Mouse (Mus musculus) liver (tissue): ENCODE results near the gene Stx2.
A peak's percentile ranks its signal among the peaks of the same experiment; 100 is the strongest.

Experiments
- DNase-seq: peaks from one replicate; pipeline ENCODE4 v3.0.0-alpha.2; 2020; ENCODE audit warnings: mixed read lengths

Stx2 gene

DNA sequence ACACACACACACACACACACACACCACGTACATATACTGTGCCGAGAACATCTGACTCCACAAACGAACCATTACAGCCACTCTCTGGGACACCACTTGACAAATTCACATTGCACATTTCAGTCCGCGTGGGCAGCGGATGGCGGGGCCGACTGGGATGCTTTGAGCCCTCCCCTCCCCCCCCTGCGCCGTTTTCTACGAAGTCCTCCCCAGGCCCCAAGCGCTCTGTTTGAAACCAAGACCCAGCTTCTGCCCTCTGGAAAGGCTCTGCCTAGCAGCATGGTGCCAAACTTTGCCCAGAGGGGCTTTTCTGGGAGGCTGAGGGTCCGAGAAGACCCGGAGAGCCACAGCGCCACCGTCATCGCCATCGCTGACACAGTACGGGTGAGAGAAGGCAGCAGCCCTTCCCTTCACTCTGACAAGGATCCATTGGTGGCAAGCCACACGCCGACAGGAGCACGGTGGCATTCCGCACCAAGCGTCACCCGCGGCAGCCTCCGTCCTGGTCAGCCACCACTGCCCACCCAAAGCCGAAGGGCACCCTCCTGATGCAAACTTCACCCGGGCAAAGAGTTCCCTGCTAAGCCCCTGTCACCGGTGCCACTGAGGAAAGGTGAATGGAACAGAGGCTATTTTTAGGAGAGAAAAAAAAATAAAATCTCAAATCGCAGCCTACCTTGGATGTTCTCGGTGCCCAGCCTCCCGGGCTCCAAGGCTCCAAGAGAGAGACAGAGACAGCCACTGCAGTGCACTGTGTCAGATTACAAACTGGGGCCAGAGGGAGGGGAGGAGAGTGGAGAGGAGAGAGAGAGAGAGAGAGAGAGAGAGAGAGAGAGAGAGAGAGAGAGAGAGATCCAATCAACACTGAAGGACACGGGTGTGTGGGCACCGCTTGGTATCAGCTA lies 55.8 kb downstream of the Stx2 start:
- no peak for DNase-seq

DNA sequence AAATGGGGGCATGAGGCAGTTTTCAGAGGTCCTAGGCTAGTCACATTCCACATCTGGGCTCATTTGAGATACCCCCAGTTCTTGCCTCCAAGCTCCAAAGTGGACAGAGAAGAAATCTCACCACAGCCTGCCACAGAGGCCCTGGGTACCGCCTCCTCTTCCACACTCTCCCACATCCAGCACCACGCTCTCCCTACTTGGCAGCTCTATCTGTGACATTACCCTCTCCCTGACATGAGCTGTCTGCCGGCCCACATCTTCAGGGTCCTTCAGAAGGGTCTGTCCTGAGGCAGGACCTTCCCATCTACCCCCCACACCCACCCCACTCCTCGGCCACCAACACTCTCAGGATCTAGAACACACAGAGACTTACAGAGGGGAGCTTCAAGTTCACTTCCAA lies 56.9 kb downstream of the Stx2 start:
- DNase-seq = no peak

DNA sequence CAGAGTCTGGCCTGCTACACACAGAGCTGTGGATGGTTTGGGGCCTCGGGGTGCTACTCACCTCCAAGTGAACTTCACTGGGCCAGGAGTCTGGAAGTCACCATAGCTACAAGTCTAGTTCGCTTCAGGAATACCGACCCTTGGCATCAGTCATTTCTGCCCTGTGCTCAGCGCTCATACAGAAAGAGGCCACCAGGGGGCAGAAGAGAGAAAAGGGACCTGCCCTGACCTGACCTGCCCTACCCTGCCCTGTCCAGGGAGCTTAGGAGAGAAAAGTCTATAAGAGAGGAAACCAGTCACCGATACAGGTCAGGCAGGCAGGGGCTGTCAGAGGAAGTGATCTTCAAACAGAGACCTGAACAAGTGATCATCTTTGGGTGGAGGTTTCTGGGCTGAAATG lies 61.3 kb downstream of the Stx2 start:
- peak; percentile 39 for DNase-seq

DNA sequence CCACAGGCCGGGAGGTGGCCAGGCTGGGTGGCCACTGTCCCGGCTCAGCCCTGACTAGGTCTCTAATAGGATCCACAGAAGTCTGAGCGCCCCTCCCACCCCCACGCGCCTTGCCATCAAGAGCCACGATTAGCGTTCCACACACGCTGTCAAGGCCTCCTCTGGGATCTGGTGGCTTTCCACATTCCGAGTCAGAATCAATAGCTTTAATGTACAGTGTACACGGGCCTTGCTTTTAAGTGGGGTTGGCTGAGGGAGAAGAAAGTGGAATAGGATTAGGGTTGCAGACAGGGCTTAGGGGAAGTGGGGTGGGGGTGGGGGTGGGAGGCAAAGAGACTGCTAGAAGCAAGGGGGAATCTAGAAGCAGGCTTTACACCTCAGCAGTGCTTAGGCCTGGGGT lies 67.9 kb downstream of the Stx2 start:
- no peak for DNase-seq

DNA sequence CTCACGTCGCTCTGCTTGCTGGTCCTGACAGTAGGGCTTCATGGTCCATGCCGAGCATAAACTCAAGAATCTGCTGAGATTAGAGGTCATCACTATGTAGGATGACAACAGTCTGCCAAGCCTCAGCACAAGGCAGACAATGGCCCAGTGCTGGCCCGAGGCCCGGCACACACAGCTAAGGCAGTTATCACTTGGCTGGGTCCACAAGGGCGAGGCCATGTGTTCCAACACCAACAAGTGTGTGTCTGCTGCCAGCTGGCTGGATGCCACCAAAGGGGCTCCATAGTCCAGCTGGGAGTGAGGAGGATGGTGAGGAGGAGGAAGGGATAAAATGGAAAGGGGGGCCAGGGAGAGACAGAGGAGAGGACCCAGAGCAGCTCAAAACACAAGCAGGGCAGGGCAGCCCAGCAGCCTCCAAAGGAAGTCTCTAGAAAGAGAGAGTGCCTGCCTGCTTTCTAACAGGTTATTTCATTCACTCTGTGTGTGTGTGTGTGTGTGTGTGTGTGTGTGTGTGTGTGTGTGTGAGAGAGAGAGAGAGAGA lies 72.9 kb downstream of the Stx2 start:
- DNase-seq = peak; percentile 10
